Mouse (Mus musculus) C2C12 (cell line): ENCODE measurements around the gene Gm43951. TPM values are rescaled to one million over a fixed set of nuclear protein-coding genes. Genes with fewer than 3 reads are reported as not detected.

Experiments
- H3K27me3 ChIP-seq: one replicate; pipeline ENCODE4 v1.6.1; 2011; ENCODE audit not compliant: control insufficient read depth, insufficient read depth, insufficient read length
- H3K36me3 ChIP-seq: one replicate; pipeline ENCODE4 v1.6.1; 2011; ENCODE audit not compliant: control insufficient read depth, insufficient read depth
- H3K4me3 ChIP-seq: one replicate; pipeline ENCODE4 v1.5.1; 2011; ENCODE audit warnings: mild to moderate bottlenecking, control low read depth; ENCODE audit not compliant: poor library complexity, insufficient read depth, severe bottlenecking
- H3K79me2 ChIP-seq: one replicate; pipeline ENCODE4 v1.6.1; 2011; ENCODE audit not compliant: control insufficient read depth, insufficient read depth
- H3K79me3 ChIP-seq: one replicate; pipeline ENCODE4 v1.6.1; 2011; ENCODE audit warnings: low read depth, control low read depth
- H3ac ChIP-seq: one replicate; pipeline ENCODE3; 2011; ENCODE audit warnings: low read depth; ENCODE audit not compliant: control insufficient read depth, insufficient read length
- CEBPB ChIP-seq: IDR thresholded peaks from one replicate; pipeline ENCODE4 v1.6.1; 2011; ENCODE audit warnings: low read depth, mild to moderate bottlenecking, control low read depth, moderate library complexity
- CTCF ChIP-seq: IDR thresholded peaks from one replicate; pipeline ENCODE4 v1.5.1; 2011; ENCODE audit not compliant: control insufficient read depth, insufficient read depth, insufficient read length
- FOSL1 ChIP-seq: IDR thresholded peaks from one replicate; pipeline ENCODE4 v1.8.0; 2011; ENCODE audit warnings: mild to moderate bottlenecking, low read length; ENCODE audit not compliant: poor library complexity, insufficient read depth, severe bottlenecking
- MAX ChIP-seq: IDR thresholded peaks from one replicate; pipeline ENCODE4 v1.6.1; 2011; ENCODE audit warnings: mild to moderate bottlenecking, control low read depth
- MYOD1 ChIP-seq: IDR thresholded peaks from one replicate; pipeline ENCODE4 v1.6.1; 2011; ENCODE audit warnings: low read depth; ENCODE audit not compliant: control insufficient read depth, insufficient read length
- MYOG ChIP-seq: IDR thresholded peaks from one replicate; pipeline ENCODE4 v1.6.1; 2011; ENCODE audit not compliant: control insufficient read depth, insufficient read length; ENCODE audit errors: extremely low read depth
- USF1 ChIP-seq: IDR thresholded peaks from one replicate; pipeline ENCODE4 v1.6.1; 2011; ENCODE audit warnings: low read depth, mild to moderate bottlenecking, control low read depth, moderate library complexity
- polyA plus RNA-seq: library from polyadenylated mRNA; unstranded; fragments of >200 nt; fragmentation: generic; extraction: Trizol; gene quantifications from one replicate; pipeline ENCODE4 v1.2.1, GENCODE M21; 2012; ENCODE audit warnings: missing spikeins

Gene Gm43951
- polyA plus RNA-seq, 1 experiment, result 0.25 TPM

DNA sequence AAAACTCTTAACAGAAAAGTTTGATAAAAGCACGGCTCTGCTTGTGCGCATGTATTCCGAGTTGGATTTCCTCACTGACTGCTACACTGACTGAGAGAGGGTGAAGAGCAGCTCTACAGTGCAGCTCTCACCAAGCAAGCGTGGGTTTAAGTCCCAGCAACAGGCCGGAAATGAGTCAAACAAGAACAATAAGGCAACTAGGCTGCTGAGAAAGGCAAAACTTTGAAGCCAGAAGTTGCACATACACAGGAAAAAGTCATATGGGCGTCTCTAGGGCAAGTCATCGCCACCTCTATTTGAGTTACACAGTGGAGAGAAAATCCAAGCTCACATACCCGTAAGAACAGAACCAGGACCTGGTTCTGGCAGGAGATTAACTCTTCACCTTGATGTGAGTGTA is 10.1 kb downstream of the Gm43951 start:
- Histone ChIP-seq H3ac (no peak overlapping the region), H3K79me2 (peaks cover 35% of the 10 kb centered on the region), H3K27me3 (no peaks in the 10 kb centered on the region), H3K79me3 (peaks cover 9% of the 10 kb centered on the region), H3K4me3 (no peak overlapping the region), H3K36me3 (peaks cover 55% of the 10 kb centered on the region)
- TF ChIP-seq USF1, result no peak
- no peak for TF ChIP-seq CTCF
- no peak for TF ChIP-seq MYOG
- TF ChIP-seq MAX, result no peak
- no peak for TF ChIP-seq MYOD1
- TF ChIP-seq FOSL1, result no peak
- no peak for TF ChIP-seq CEBPB

- TF ChIP-seq MYOD1 (no peak), CEBPB (no peak), CTCF (no peak), USF1 (no peak), MYOG (no peak), FOSL1 (no peak)
- Histone ChIP-seq H3K36me3 (peaks cover 63% of the 10 kb centered on the region), H3ac (no peak overlapping the region), H3K79me3 (peaks cover 6% of the 10 kb centered on the region), H3K27me3 (no peaks in the 10 kb centered on the region), H3K79me2 (peaks cover 24% of the 10 kb centered on the region), H3K4me3 (no peak overlapping the region)
Measured at GRCm38 (mm10) chr11:72194259-72194658, 12.4 kb downstream of the Gm43951 start.

- Histone ChIP-seq H3ac (no peak overlapping the region), H3K36me3 (peaks cover 53% of the 10 kb centered on the region), H3K4me3 (no peak overlapping the region), H3K79me3 (peaks cover 4% of the 10 kb centered on the region), H3K27me3 (no peaks in the 10 kb centered on the region), H3K79me2 (peaks cover 11% of the 10 kb centered on the region)
- TF ChIP-seq MAX (no peak), MYOG (no peak), CEBPB (no peak), USF1 (no peak), MYOD1 (no peak), CTCF (no peak), FOSL1 (no peak)
Measured at GRCm38 (mm10) chr11:72190857-72191256, 15.8 kb downstream of the Gm43951 start.

- Histone ChIP-seq H3K27me3 (no peaks in the 10 kb centered on the region), H3K36me3 (peaks cover 53% of the 10 kb centered on the region), H3K79me3 (no peaks in the 10 kb centered on the region), H3K79me2 (peaks cover 8% of the 10 kb centered on the region), H3ac (no peak overlapping the region), H3K4me3 (no peak overlapping the region)
- TF ChIP-seq FOSL1, result no peak
- no peak for TF ChIP-seq MAX
- no peak for TF ChIP-seq USF1
- TF ChIP-seq CEBPB, result no peak
- TF ChIP-seq CTCF, result no peak
- no peak for TF ChIP-seq MYOD1
- TF ChIP-seq MYOG, result no peak
Measured at GRCm38 (mm10) chr11:72184252-72184651, 22.4 kb downstream of the Gm43951 start.

- H3K79me2 ChIP-seq, result peaks cover 8% of the 10 kb centered on the region
- TF ChIP-seq USF1, result no peak
- no peak for TF ChIP-seq MYOD1
- TF ChIP-seq CTCF, result no peak
- no peak for TF ChIP-seq MYOG
- TF ChIP-seq CEBPB, result no peak
- TF ChIP-seq MAX, result no peak
- TF ChIP-seq FOSL1, result no peak
- H3ac ChIP-seq, result no peak overlapping the region
- H3K4me3 ChIP-seq, result no peak overlapping the region
- H3K27me3 ChIP-seq, result no peaks in the 10 kb centered on the region
- no peaks in the 10 kb centered on the region for H3K79me3 ChIP-seq
- peaks cover 61% of the 10 kb centered on the region for H3K36me3 ChIP-seq
Measured at GRCm38 (mm10) chr11:72181136-72181535, 25.5 kb downstream of the Gm43951 start.

DNA sequence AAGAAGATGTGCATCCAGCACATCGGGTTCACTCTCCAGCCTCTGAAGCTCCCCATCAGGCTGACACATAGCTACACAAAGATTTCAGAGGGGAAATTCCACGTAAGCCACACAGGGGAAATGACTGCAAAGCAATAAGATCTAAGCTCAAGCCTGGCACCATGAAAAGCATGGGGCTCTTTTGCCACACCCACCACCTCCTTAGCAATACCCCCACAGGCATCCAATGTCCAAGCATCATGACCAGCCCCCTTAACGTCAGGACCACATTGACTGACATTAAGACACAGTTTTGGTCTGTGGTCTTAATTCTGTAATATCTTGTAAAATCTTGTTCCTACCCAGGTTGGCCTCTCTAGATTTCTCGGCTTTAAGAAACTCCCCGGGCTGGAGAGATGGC is 26.1 kb downstream of the Gm43951 start:
- Histone ChIP-seq H3K4me3 (no peak overlapping the region), H3K27me3 (no peaks in the 10 kb centered on the region), H3ac (no peak overlapping the region), H3K36me3 (peaks cover 65% of the 10 kb centered on the region), H3K79me3 (no peaks in the 10 kb centered on the region), H3K79me2 (peaks cover 8% of the 10 kb centered on the region)
- no peak for TF ChIP-seq MAX
- no peak for TF ChIP-seq FOSL1
- TF ChIP-seq MYOD1, result no peak
- no peak for TF ChIP-seq MYOG
- TF ChIP-seq CEBPB, result no peak
- TF ChIP-seq CTCF, result no peak
- no peak for TF ChIP-seq USF1
